Mouse (Mus musculus) lung, postnatal 4 days (tissue): Measurements from ENCODE around the gene Cxcl2.

Experiments
- DNase-seq, 2 experiments: peaks; one replicate each; pipeline ENCODE4 v3.0.0; 2021

Cxcl2 gene

DNA sequence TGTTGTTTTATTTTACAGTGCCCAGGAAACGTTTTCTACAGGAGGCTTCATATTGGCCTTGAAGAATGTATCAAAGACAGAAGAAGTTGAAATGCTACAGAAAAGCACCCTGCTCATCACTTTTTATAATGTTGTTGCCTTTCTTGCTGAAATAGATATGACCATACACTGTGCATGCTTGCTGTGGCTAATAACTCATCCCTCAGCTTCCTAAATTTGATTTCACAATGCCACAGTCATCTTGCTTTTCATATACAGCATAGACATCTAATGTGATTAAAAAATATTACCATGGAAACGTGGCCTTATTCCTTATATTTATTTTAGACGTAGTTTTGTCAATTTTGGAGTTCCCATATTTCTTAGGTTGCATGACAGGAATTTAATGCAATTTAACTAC, 6.2 kb upstream of the Cxcl2 start:
- DNase-seq, result no peak

DNA sequence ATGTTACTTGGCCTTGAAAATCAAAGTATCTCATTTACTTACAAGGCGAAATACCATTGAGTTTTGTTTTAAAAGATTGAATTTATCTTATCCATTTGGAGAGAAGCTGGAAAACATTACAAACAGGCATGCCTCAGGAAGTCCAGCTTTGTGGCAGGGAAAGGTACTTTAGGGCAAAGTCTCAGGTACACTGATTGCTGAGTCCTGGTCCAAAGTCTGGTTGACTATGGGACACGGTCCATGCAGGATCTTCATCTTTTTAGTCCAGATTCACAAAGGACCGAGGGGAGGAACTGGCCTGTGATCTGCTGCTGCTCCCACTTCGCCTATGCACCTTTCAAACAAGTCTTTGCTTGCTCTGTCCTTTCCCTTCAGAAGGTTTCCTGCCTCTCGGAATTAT, 4.4 kb upstream of the Cxcl2 start:
- DNase-seq, result no peak

DNA sequence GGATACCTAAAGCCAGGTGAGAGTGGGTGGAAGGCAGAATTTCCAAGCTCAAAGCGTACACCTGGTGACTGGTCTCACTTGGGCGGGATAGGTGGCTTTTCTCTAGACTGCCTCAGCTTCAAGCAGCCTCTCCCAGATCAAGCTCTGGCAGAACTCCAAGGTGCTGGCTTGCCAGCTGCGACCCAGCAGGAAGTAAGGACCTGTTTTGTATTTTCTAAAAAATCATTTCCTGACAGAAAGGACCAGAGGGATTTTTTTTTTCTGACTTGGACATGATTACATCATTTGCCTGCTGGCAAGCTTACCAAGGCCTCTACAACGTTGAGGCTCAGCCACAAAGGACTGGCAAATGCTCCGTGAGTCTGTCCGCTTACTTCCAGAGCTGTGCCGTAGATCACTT, 3.5 kb upstream of the Cxcl2 start:
- DNase-seq, result peak; percentile 63 to 80

DNA sequence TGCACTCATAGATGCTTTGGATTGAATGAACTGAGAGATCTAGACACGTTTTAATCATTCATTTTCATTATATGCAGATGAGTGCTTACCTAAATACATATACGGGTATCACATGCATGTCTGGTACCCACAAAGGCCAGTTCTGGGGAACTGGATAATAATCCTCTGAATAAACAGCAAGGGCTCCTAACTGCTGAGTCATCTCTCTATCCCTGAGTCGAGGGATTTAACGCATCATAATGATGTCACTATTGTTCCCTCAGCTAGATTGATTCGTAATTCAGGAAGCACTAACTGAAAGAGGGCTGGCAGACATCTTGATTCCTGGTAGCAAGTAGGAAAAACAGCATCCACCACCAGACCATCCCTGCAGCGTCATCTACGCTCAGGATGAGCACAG, 3.0 kb upstream of the Cxcl2 start:
- no peak for DNase-seq

DNA sequence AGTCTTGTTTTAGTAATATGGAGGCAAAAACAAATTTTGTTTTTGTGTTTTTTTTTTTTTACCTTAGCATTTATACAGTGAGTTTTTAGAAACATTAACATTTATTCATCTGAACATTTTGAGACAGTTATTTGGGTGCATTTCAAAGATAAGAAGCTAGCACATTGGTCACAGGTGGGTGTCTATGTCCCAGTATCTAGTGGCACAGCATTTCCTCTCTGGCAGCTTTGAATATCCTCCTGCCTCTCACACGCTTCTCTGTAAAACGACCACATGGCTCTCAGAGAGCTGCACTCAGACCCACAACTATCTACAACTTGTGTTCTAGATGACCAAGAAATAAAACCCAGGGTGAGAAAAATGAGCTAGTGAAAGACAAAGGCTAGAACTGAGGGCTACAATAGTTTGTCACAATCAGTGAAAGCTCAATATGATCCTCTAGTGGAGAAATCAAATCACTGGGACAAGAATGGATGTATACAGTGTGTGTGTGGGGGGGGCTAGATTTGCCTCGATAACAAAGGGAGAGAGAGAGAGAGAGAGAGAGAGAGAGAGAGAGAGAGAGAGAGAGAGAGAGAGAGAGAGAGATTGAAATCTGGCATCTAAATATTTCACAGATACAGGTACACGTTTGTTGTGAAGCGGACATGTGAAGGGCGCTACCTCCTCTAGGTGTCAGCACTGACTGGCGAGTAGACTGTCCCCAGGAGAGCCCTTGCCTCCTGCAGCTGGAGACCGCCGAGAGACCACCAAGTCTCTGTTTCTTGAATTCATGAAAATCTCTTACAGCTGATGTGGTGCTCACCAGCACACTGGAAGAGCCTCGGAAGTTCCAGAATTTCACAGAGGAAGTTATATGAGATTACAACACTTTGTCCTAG, 1.1 kb upstream of the Cxcl2 start:
- DNase-seq, result peak in 1 of 2 experiments; percentile 21

DNA sequence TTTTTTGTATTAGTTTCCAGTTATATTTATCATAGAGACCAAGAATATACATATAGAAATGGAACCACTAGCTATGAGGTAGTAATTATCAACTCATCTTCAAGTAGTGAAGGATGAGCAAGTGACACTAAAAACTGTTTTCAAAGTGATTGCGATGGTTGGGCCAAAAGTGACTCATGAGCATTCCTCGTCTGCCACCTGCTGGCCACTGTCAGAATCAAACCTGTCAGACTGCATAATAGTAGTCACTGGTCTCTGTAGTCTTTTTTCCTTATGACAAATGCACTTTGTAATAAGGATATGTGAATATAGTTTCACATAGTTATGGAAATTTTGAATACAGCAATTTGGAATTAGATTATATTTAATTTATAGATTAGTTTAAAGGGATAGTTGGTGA, 5.3 kb downstream of the Cxcl2 start:
- DNase-seq, result peak; percentile 37 to 66

DNA sequence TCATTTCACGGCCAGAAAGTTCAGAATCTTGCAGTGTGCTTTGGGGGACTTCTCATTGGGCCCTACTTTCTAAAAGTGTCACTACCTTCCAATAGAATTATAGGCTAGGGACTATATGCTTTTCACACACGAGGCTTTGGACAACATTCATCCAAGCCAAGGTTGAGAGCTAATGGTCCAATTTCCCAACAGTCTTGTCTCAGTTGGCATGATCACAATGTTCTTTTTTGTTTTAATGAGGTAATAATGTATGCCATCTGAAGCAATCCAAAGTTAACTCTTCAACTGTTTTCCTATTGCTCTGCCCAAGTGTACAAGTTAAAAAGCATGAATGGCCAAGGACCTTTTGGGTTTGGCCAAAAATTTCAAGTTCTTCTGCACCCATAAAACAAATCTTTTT, 15.8 kb downstream of the Cxcl2 start:
- no peak for DNase-seq

DNA sequence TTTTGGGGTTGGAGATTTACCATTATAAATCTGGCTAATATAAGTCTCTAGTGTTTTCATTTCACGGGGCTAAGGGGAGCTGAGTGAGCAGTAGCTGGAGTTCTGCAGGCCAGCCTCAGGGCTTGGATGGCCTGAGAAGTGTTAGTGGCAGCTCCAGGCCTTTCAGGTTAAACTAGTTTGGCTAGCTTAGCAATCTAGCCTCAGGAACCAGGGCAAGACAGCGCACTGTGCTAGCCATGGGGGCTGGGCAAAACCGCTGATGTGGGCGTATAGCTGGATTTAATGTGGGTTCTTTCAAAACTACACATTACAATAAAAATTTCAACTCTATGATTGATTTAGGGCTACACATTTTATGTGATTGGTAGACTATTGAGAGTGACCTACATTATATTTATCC, 19.3 kb downstream of the Cxcl2 start:
- DNase-seq, result peak in 1 of 2 experiments; percentile 22

DNA sequence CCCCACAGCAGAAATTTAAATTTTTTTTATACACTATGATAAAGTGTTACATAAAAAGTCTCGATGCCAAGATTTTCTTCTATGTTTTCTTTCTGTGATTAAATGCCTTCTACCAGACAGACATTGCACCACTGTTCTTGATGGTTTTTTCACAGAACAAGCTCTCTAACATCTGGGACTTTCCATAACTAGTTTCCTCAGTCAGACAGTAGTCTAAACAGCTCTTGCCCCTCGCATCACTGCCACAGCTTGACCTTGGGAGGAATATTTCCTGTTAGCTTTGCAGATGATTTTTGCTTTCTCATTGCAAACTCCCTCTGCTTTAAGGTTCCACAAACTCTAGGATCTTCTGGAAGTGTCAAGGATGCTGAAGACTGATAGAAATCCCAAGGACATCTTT, 26.9 kb downstream of the Cxcl2 start:
- no peak for DNase-seq

DNA sequence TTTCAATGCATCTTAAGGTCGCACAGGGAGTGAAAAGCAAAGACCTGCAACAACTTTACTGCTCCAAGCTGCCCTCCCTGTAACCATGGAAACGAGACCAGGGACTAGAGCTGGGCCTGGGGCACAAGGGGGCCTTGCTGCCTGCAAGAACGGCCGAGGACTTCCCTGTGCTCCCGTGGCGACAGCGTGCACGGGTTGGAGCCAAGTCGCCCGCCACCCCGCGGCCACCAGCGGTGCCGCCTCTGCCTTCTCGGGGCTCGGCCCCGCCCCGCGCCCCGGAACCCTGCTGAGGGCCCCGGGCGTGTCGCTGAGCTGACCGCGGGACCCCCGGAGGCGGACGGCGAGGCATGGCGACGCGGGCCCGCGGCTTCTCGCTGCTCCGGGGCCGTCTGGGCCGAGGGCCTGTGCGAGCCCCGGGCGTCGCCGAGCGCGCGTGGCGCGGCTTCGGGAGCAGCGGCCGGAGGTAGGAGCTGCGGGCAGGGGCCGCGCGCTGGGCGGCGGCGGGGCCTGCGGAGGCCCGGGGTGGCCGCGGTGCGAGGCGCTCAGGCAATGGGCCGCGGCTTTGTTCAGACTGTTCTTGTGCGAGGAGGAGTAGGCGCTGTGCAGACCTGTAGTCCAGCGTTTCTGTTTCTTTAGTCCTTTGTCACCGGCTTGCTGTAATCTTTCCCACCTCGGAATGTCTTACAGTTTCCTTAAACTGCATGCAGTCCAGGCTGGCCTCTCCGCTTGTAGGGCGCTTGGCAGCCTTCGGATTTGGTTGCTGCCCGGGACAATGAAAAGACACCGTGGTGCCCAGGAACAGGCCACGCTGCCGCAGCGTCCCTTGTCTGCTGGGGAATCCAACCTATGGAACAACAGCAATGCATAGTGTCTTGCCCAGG, 27.5 kb downstream of the Cxcl2 start, which contains the start of gene Mthfd2l:
Gene Mthfd2l, plus strand, starts transcription at position 147 of the 881 bp plus-strand sequence.
- DNase-seq, result peak; percentile 91 to 94

DNA sequence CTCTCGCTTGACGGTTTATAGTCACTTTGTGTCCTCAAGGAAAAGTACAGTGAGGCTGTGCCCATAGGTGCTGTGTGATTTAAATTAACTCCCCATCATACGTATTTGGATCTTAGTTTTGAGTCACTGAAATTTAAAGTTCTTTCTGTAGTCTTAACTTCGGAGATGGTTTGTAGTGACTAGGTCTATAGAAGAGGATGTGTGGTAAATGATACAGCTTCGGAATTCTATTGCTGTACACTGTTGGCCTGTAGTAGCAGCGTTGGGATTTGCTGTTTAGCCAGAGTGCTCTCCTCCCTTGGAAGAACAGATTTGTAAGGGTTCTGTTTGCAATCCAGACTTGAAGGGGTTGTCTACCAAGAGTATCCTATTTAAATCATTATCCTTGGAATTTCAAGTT, 28.2 kb downstream of the Cxcl2 start:
- DNase-seq, result no peak

DNA sequence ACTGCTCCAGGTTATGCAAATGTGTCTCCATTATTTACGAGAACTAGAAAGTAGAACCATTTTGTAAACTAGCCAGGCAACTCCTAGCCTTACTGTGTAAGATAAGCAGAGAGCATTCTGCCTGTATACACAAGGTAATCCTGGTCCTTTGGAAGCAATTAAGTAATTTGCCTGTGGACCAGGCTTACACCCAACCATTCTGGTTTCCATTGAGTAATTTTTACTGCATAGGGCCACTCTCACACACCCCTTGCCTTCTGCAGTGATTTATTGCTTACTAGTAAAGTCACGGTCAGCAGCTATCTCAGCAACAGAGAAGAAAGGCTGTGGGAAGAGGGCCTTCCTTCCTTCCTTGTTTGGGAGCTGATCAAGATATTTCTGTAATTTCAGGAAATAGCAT, 33.0 kb downstream of the Cxcl2 start:
- no peak for DNase-seq

DNA sequence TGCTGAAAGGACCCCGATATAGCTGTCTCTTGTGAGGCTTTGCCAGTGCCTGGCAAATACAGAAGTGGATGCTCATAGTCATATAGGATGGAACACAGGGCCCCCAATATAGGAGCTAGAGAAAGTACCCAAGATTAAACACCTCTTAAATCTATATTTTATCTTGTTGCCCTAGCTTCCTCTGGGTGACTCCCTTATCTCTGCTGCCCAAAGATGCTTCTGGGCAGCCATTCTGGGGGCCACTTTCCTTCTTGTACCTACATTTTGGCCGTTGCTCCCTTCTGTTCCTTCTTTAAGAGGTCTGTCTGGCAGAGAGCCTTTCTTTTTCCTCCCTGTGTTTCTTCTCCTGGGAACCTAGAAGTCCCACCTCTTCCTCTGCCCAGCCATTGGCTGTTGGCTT, 41.8 kb downstream of the Cxcl2 start:
- DNase-seq, result no peak

DNA sequence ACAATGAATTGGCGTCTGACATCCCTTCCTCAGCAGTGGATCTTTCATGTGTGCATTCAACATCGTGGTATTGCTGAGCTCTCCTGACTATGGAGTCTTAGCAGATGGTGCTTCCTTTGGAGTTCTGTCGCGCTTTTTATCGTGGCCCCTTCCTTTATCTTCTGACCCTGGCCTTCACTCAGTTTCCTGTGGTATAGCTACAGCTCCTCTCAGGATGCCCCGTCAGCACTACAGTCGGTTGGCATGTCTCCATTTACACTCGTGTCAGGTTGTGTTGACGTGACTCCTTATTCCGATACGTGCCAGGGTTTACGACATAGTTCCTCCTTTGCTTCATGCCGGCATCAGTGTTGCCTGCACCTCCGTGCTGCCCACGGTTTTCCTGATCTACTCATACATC, 45.8 kb downstream of the Cxcl2 start:
- no peak for DNase-seq

DNA sequence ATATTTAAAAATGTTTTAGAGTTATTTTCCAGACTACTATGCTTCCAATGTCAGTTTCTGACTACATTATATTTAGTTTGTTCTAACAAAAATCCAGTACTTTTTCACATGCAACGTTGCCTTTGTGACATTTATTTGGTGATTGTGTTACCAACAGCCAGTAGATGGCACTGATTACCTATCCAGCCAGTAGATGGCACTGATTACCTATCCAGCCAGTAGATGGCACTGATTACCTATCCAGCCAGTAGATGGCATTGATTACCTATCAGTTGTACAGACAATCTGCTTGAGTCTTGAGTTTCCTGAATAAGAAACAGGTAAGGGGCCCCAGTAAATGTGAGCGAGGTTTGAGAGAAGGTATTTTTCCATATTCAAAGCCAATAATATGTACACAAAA, 47.8 kb downstream of the Cxcl2 start:
- peak in 1 of 2 experiments; percentile 63 for DNase-seq

DNA sequence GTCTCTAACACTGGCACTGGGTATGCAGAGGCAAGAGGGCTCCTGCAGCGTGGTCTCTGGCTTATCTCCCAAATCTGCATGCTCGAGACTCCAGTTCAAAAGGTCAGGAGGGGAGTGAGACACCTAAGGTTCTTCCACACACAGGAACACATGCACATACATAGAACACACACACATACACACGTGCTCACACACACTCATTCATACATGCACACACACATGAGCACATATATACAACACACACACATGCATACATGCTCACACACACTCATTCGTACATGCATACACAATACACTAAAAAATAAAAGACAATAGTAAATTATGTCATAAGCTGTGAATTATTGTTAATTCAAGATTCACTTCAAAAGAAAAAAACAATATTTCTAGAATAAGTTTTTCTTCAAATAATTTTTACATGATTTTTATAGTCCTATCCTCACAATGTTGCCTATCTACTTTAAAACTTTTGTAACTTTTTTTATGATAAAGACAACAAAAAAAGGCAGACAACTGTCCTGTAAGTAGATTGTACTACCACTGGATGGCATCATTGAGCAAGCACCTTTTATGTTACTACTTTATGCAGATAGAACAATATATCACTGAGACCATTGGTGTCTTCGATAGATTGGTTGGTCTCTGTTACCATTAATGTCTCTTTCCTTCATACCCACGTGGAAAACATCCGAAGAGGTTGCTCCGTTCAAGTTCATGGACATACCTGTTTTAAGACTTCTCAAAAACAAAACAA, 49.2 kb downstream of the Cxcl2 start:
- no peak for DNase-seq
